Mouse (Mus musculus): ENCODE data around the gene Ccdc18.
"Not testable (repeated sequence)": the region's sequence is repeated elsewhere in the genome, so short reads cannot be mapped to it uniquely, and the experiment has no call there.

Gene Ccdc18

GRCm38 (mm10) chr5:108262722-108263121, 130.0 kb downstream of the Ccdc18 start:
- no peak for DNase-seq (ENCODE audit: low spot score in 2 of 2)

- not testable (repeated sequence) for DNase-seq (ENCODE audit: low spot score in 2 of 2)
Observed at GRCm38 (mm10) chr5:108263785-108264184, 131.1 kb downstream of the Ccdc18 start.

GRCm38 (mm10) chr5:108266990-108267389, 134.3 kb downstream of the Ccdc18 start:
- DNase-seq (ENCODE audit: low spot score in 2 of 2): no peak

- DNase-seq (ENCODE audit: low spot score in 2 of 2): peak; percentile 79 to 85
Observed at GRCm38 (mm10) chr5:108268127-108269062, 135.7 kb downstream of the Ccdc18 start, which contains the start of gene Dr1. Gene Dr1, plus strand, starts transcription at chr5:108268897.

GRCm38 (mm10) chr5:108269063-108269810, 136.6 kb downstream of the Ccdc18 start:
- DNase-seq (ENCODE audit: low spot score in 2 of 2): no peak

- DNase-seq (ENCODE audit: low spot score in 2 of 2): no peak
Observed at GRCm38 (mm10) chr5:108269811-108270151, 137.1 kb downstream of the Ccdc18 start.

- DNase-seq (ENCODE audit: low spot score in 2 of 2): no peak
Observed at GRCm38 (mm10) chr5:108270415-108270814, 137.7 kb downstream of the Ccdc18 start.

GRCm38 (mm10) chr5:108271345-108271744, 138.7 kb downstream of the Ccdc18 start:
- DNase-seq (ENCODE audit: low spot score in 2 of 2): not testable (repeated sequence)

Measured in thymus, postnatal 10 days (tissue).